ENCODE assay signal across 8 mouse cellular contexts in genomic region chr2:158370173-158370550, GRCm38 (mm10).
A peak's percentile ranks its signal among the peaks of the same experiment; 100 is the strongest.
DNase-seq lines count a peak whose midpoint lies in the region.
"Had no signal": no experiment of that assay in that cellular context is flagged by ENCODE, and none has a peak within 500 bp of the region (broad histone marks: within the 10 kb centered on the region; RNA-seq: fewer than 3 reads in every experiment).

No protein-coding gene starts in this region.

- DNase-seq in kidney, adult 18-20 months, result peak; percentile 18
- DNase-seq in kidney, postnatal 14 days, result no peak
- DNase-seq in NIH3T3 (ENCODE audit: low read depth) (peak; percentile 66), MN1 (ENCODE audit: low spot score) (no peak)
- peak; percentile 53 for DNase-seq in fibroblast of lung, adult 2 months (ENCODE audit: low read depth)
- DNase-seq in lung, postnatal 25 days (ENCODE audit: low spot score), result peak; percentile 35
- no peak for DNase-seq in urinary bladder, adult 18-20 months (ENCODE audit: low spot score in 2 of 2)
- DNase-seq: cerebellum, postnatal 25 days had no signal

Comparison
In these comparisons a context has a peak if more than half of its experiments do, and no peak if none do; other contexts are left out.
1. DNase-seq: peak in kidney, adult 18-20 months (single experiment), NIH3T3 (single experiment), fibroblast of lung, adult 2 months (single experiment) and lung, postnatal 25 days (single experiment); none in kidney, postnatal 14 days (single experiment), MN1 (single experiment) and urinary bladder, adult 18-20 months (0 of 2).